In the genomic region with DNA sequence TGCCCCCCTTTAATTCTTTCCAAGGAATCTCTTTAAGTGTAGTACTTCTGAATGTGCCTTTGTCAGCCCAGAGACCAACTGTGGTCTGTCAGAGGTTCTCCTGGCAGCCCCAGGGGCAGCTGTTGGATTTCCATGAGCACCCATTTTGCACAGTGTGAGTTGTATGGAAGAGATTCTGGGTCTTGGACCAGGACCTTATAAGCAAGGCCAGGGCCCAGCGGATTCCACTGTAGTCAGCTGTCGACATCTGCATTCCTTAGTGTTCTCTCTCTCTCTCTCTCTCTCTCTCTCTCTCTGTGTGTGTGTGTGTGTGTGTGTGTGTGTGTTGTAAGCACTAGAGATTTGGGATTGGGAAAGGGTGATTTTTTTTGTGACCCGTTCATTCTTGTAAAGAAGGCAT, we compare ENCODE assay signal across 14 mouse cellular contexts. TPM values are rescaled to one million over a fixed set of nuclear protein-coding genes. Genes with fewer than 3 reads are reported as not detected.
DNase-seq lines count a peak whose midpoint lies in the region; ATAC-seq and TF ChIP-seq lines count a peak whose summit lies in the region.
"Had no signal": no experiment of that assay in that cellular context is flagged by ENCODE, and none has a peak within 500 bp of the region (broad histone marks: within the 10 kb centered on the region; RNA-seq: fewer than 3 reads in every experiment).

No protein-coding gene starts in this region.

- no peak overlapping the region for H3K4me2 ChIP-seq in limb, embryonic 12.5 days
- H3K4me2 ChIP-seq in midbrain, embryonic 11.5 days, result no peak overlapping the region
- H3K4me2 ChIP-seq: neural tube, embryonic 12.5 days had no signal

- no peak overlapping the region for H3K4me3 ChIP-seq in heart, adult 2 months
- H3K4me3 ChIP-seq in limb, embryonic 12.5 days (replicated peaks), result no peak overlapping the region
- no peak overlapping the region for H3K4me3 ChIP-seq in limb, embryonic 10.5 days
- H3K4me3 ChIP-seq in midbrain, embryonic 11.5 days (ENCODE audit: low read depth, low read length), result no peak overlapping the region
- H3K4me3 ChIP-seq: midbrain, embryonic 10.5 days; neural tube, embryonic 12.5 days had no signal

- no peak for TF ChIP-seq EP300 in heart, adult 2 months (IDR thresholded peaks at IDR 0.05; ENCODE audit: insufficient read depth, low read depth, low read length)

- H3K4me1 ChIP-seq in heart, adult 2 months (ENCODE audit: control insufficient read depth, insufficient read depth, low read length), result no peaks in the 10 kb centered on the region; the same call in 1 of the 2 replicates
- H3K4me1 ChIP-seq in limb, embryonic 12.5 days (replicated peaks), result no peaks in the 10 kb centered on the region
- H3K4me1 ChIP-seq in limb, embryonic 10.5 days, result no peaks in the 10 kb centered on the region
- H3K4me1 ChIP-seq in midbrain, embryonic 11.5 days (ENCODE audit: control insufficient read depth, insufficient read depth, low read length), result no peaks in the 10 kb centered on the region
- H3K4me1 ChIP-seq: neural tube, embryonic 12.5 days had no signal

- DNase-seq in heart, postnatal 10 days, result peak; percentile 44 to 47
- no peak for DNase-seq in heart, adult 2 months
- DNase-seq in limb, embryonic 10.5 days (ENCODE audit: low spot score), result no peak
- peak; percentile 74 for DNase-seq in lung, postnatal 10 days
- DNase-seq in midbrain, embryonic 11.5 days (ENCODE audit: low spot score, missing footprints), result no peak
- DNase-seq in cerebellum, adult 18-20 months, result no peak
- DNase-seq: cerebellum, adult 9-11 months; spleen, adult 18-20 months had no signal

- TF ChIP-seq POLR2A in heart, adult 2 months (IDR thresholded peaks at IDR 0.05; ENCODE audit: insufficient read depth, low read depth, low read length), result no peak

- no peak for TF ChIP-seq CTCF in heart, adult 2 months (IDR thresholded peaks at IDR 0.05)

- H3K36me3 ChIP-seq in heart, adult 2 months (ENCODE audit: control insufficient read depth, insufficient read depth, low read length), result no peaks in the 10 kb centered on the region
- peaks cover 39% of the 10 kb centered on the region for H3K36me3 ChIP-seq in limb, embryonic 12.5 days
- H3K36me3 ChIP-seq in limb, embryonic 10.5 days, result peaks cover 37% of the 10 kb centered on the region
- no peaks in the 10 kb centered on the region for H3K36me3 ChIP-seq in midbrain, embryonic 11.5 days (ENCODE audit: control insufficient read depth, insufficient read depth, low read length)

- H3K9me3 ChIP-seq in limb, embryonic 12.5 days, result no peaks in the 10 kb centered on the region
- H3K9me3 ChIP-seq in limb, embryonic 10.5 days (replicated peaks), result no peaks in the 10 kb centered on the region
- no peaks in the 10 kb centered on the region for H3K9me3 ChIP-seq in midbrain, embryonic 11.5 days (ENCODE audit: control insufficient read depth, low read length)
- H3K9me3 ChIP-seq: G1E; midbrain, embryonic 10.5 days; neural tube, embryonic 12.5 days had no signal

- WGBS in heart, adult 2 months, result 60% methylated on average over 3 of the region's 3 CpGs
- 89% methylated on average over 3 of the region's 3 CpGs for WGBS in limb, embryonic 12.5 days
- 79% methylated on average over 3 of the region's 3 CpGs for WGBS in limb, embryonic 10.5 days
- 79% methylated on average over 3 of the region's 3 CpGs for WGBS in midbrain, embryonic 11.5 days

- no peaks in the 10 kb centered on the region for H3K79me2 ChIP-seq in heart, adult 2 months (replicated peaks; ENCODE audit: control insufficient read depth, insufficient read depth, low read length)

- no peak for ATAC-seq in limb, embryonic 12.5 days (ENCODE audit: insufficient number of reproducible peaks, insufficient read depth, low FRiP score, low TSS enrichment, low read depth)
- no peak for ATAC-seq in midbrain, embryonic 11.5 days (ENCODE audit: low FRiP score)
- ATAC-seq: CD4-positive, CD25-positive, alpha-beta regulatory T cell, adult 4 months; inflammation-experienced regulatory T-cells, adult 6 months had no signal

- H3K27ac ChIP-seq in heart, adult 2 months, result no peak overlapping the region
- 0 out of 2 replicates have a peak overlapping the region, but pooled peaks have one; percentile 25 for H3K27ac ChIP-seq in limb, embryonic 12.5 days
- no peak overlapping the region for H3K27ac ChIP-seq in limb, embryonic 10.5 days
- no peak overlapping the region for H3K27ac ChIP-seq in midbrain, embryonic 11.5 days (ENCODE audit: low read depth, low read length)
- H3K27ac ChIP-seq: midbrain, embryonic 10.5 days; neural tube, embryonic 12.5 days had no signal

- no peak overlapping the region for H3K9ac ChIP-seq in heart, adult 2 months (ENCODE audit: low read depth, low read length)
- no peak overlapping the region for H3K9ac ChIP-seq in limb, embryonic 12.5 days (replicated peaks)
- no peak overlapping the region for H3K9ac ChIP-seq in midbrain, embryonic 11.5 days (ENCODE audit: low read length)
- H3K9ac ChIP-seq: neural tube, embryonic 12.5 days had no signal

- no peaks in the 10 kb centered on the region for H3K27me3 ChIP-seq in heart, adult 2 months (ENCODE audit: control insufficient read depth, insufficient read depth, low read length)
- no peaks in the 10 kb centered on the region for H3K27me3 ChIP-seq in limb, embryonic 12.5 days
- no peaks in the 10 kb centered on the region for H3K27me3 ChIP-seq in limb, embryonic 10.5 days (ENCODE audit: low read depth, poor library complexity, severe bottlenecking)
- no peaks in the 10 kb centered on the region for H3K27me3 ChIP-seq in midbrain, embryonic 11.5 days (ENCODE audit: control insufficient read depth, insufficient read depth, low read length)
- H3K27me3 ChIP-seq: neural tube, embryonic 12.5 days had no signal

- intact Hi-C loops in heart, postnatal 10 days (cut with DNase I), result no loop called here
- intact Hi-C loops in heart, adult 2 months (cut with DNase I), result no loop called here

RNA-seq across cellular contexts. Expression of a gene that starts 11.6 kb away (rescaled TPM):
- 10 to 100 TPM; 81.1 to 86.2 TPM for total RNA-seq in heart, postnatal 10 days (2021)
- total RNA-seq in heart, adult 2 months (2021), result 10 to 100 TPM; 75.7 to 79.2 TPM
- polyA plus RNA-seq in heart, adult 2 months (2012; rRNA removed), result 92.2 and 110 TPM in 2 replicates
- polyA plus RNA-seq in limb, embryonic 12.5 days (2016; fragmentation: Nextera tagmentation; extraction: Ambion mirVana), result 183 and 186 TPM in 2 replicates
- polyA plus RNA-seq in limb, embryonic 10.5 days (2016; fragmentation: Nextera tagmentation; extraction: Ambion mirVana), result 213 and 259 TPM in 2 replicates
- polyA plus RNA-seq in midbrain, embryonic 11.5 days (2014; fragmentation: Nextera tagmentation; extraction: Ambion mirVana), result 158 and 162 TPM in 2 replicates

RNA-seq across cellular contexts. Expression of a gene that starts 40.9 kb away (rescaled TPM):
- total RNA-seq in heart, postnatal 10 days (2021), result 10 to 100 TPM in 1 of 2 experiments, 1 to 10 TPM in 1; 9.6 to 10.7 TPM
- total RNA-seq in heart, adult 2 months (2021), result 10 to 100 TPM; 14.0 to 16.2 TPM
- 14.2 and 16.0 TPM in 2 replicates for polyA plus RNA-seq in heart, adult 2 months (2012; rRNA removed)
- 27.1 and 28.1 TPM in 2 replicates for polyA plus RNA-seq in limb, embryonic 12.5 days (2016; fragmentation: Nextera tagmentation; extraction: Ambion mirVana)
- 26.2 and 29.1 TPM in 2 replicates for polyA plus RNA-seq in limb, embryonic 10.5 days (2016; fragmentation: Nextera tagmentation; extraction: Ambion mirVana)
- 22.3 and 26.8 TPM in 2 replicates for polyA plus RNA-seq in midbrain, embryonic 11.5 days (2014; fragmentation: Nextera tagmentation; extraction: Ambion mirVana)

Comparison
In these comparisons a context has a peak if more than half of its experiments do, and no peak if none do; other contexts are left out.
1. DNase-seq: peak in heart, postnatal 10 days (2 of 2) and lung, postnatal 10 days (single experiment); none in heart, adult 2 months (0 of 2), limb, embryonic 10.5 days (single experiment), midbrain, embryonic 11.5 days (single experiment) and cerebellum, adult 18-20 months (0 of 2).